Mouse (Mus musculus) spleen, adult 18-20 months (tissue): ENCODE data around the gene Tmbim4.
A peak's percentile ranks its signal among the peaks of the same experiment; 100 is the strongest.

Source experiments
- DNase-seq, 2 experiments: peaks; one replicate each; pipeline ENCODE4 v3.0.0; 2022; ENCODE audit warnings: mixed read lengths in 2 of 2

Tmbim4 gene

GRCm38 (mm10) chr10:120201131-120201921 lies at the start of gene Tmbim4:
Gene Tmbim4 (plus strand): TSS chr10:120201590.
- peak; percentile 81 to 85 for DNase-seq

GRCm38 (mm10) chr10:120151672-120152071 lies 49.7 kb upstream of the Tmbim4 start:
- no peak for DNase-seq

- DNase-seq, result no peak
Observed at GRCm38 (mm10) chr10:120153911-120154310, 47.5 kb upstream of the Tmbim4 start.

GRCm38 (mm10) chr10:120160533-120160932 lies 40.9 kb upstream of the Tmbim4 start:
- no peak for DNase-seq

GRCm38 (mm10) chr10:120162840-120163239 lies 38.5 kb upstream of the Tmbim4 start:
- DNase-seq, result no peak

- DNase-seq, result no peak
Observed at GRCm38 (mm10) chr10:120163490-120163889, 37.9 kb upstream of the Tmbim4 start.

GRCm38 (mm10) chr10:120164931-120165792 lies 36.2 kb upstream of the Tmbim4 start:
- no peak for DNase-seq

- DNase-seq, result no peak
Observed at GRCm38 (mm10) chr10:120165793-120166503, 35.4 kb upstream of the Tmbim4 start.

- no peak for DNase-seq
Observed at GRCm38 (mm10) chr10:120168070-120168469, 33.3 kb upstream of the Tmbim4 start.

- no peak for DNase-seq
Observed at GRCm38 (mm10) chr10:120169064-120169463, 32.3 kb upstream of the Tmbim4 start.

GRCm38 (mm10) chr10:120169841-120170240 lies 31.5 kb upstream of the Tmbim4 start:
- no peak for DNase-seq

- no peak for DNase-seq
Observed at GRCm38 (mm10) chr10:120170277-120170676, 31.1 kb upstream of the Tmbim4 start.

GRCm38 (mm10) chr10:120171340-120171739 lies 30.1 kb upstream of the Tmbim4 start:
- DNase-seq, result no peak

- no peak for DNase-seq
Observed at GRCm38 (mm10) chr10:120174192-120174705, 27.1 kb upstream of the Tmbim4 start.

GRCm38 (mm10) chr10:120182887-120183286 lies 18.5 kb upstream of the Tmbim4 start:
- DNase-seq, result peak in 1 of 2 experiments; percentile 21

GRCm38 (mm10) chr10:120183342-120183741 lies 18.0 kb upstream of the Tmbim4 start:
- no peak for DNase-seq

- no peak for DNase-seq
Observed at GRCm38 (mm10) chr10:120188513-120188912, 12.9 kb upstream of the Tmbim4 start.

GRCm38 (mm10) chr10:120189276-120189675 lies 12.1 kb upstream of the Tmbim4 start:
- peak; percentile 10 to 36 for DNase-seq

GRCm38 (mm10) chr10:120189782-120190181 lies 11.6 kb upstream of the Tmbim4 start:
- DNase-seq, result no peak

- no peak for DNase-seq
Observed at GRCm38 (mm10) chr10:120191165-120191564, 10.2 kb upstream of the Tmbim4 start.

- no peak for DNase-seq
Observed at GRCm38 (mm10) chr10:120192278-120192677, 9.1 kb upstream of the Tmbim4 start.

GRCm38 (mm10) chr10:120193255-120193654 lies 8.1 kb upstream of the Tmbim4 start:
- DNase-seq, result peak; percentile 16 to 36
